Mouse (Mus musculus) embryonic facial prominence, embryonic 11.5 days (tissue): ENCODE measurements around the gene Pan3. TPM values are rescaled to one million over a fixed set of nuclear protein-coding genes. Genes with fewer than 3 reads are reported as not detected.

ENCODE experiments used
- ATAC-seq: fragments of 200-750 bp; cut with Nextera tagmentation; replicated peaks from 2 replicates; pipeline ENCODE4 v1.8.0; 2017; ENCODE audit warnings: low read depth; ENCODE audit not compliant: insufficient number of reproducible peaks, low FRiP score, low TSS enrichment
- DNase-seq: peaks from one replicate; pipeline ENCODE4 v3.0.0-alpha.2; 2015; ENCODE audit warnings: low spot score
- H3K27ac ChIP-seq: fragments of 300-500 bp; sonication (generic); replicated peaks from 2 replicates; pipeline ENCODE4 v1.5.1; 2014; ENCODE audit warnings: mild to moderate bottlenecking, low read depth, low read length, control low read depth
- H3K27me3 ChIP-seq: fragments of 300-500 bp; sonication (generic); 2 replicates; pipeline ENCODE4 v1.6.1; 2014; ENCODE audit warnings: mild to moderate bottlenecking, low read length, moderate library complexity, mixed read lengths; ENCODE audit not compliant: control insufficient read depth, insufficient read depth
- H3K36me3 ChIP-seq: fragments of 300-500 bp; sonication (generic); replicated peaks from 2 replicates; pipeline ENCODE4 v1.6.1; 2014; ENCODE audit warnings: low read depth, mild to moderate bottlenecking, low read length, moderate library complexity, mixed read lengths; ENCODE audit not compliant: control insufficient read depth, insufficient read depth
- H3K4me1 ChIP-seq: fragments of 300-500 bp; sonication (generic); 2 replicates; pipeline ENCODE4 v1.6.1; 2014; ENCODE audit warnings: low read length, mixed read lengths; ENCODE audit not compliant: control insufficient read depth, insufficient read depth
- H3K4me2 ChIP-seq: fragments of 300-500 bp; sonication (generic); 2 replicates; pipeline ENCODE4 v1.6.1; 2014; ENCODE audit warnings: low read depth, mild to moderate bottlenecking, control low read depth, low read length, moderate library complexity
- H3K4me3 ChIP-seq: fragments of 300-500 bp; sonication (generic); 2 replicates; pipeline ENCODE4 v1.5.1; 2014; ENCODE audit warnings: low read depth, low read length, control low read depth
- H3K9ac ChIP-seq: fragments of 300-500 bp; sonication (generic); replicated peaks from 2 replicates; pipeline ENCODE4 v1.6.1; 2014; ENCODE audit warnings: mild to moderate bottlenecking, control low read depth, low read length
- H3K9me3 ChIP-seq: fragments of 300-500 bp; sonication (generic); replicated peaks from 2 replicates; pipeline ENCODE4 v1.6.1; 2016; ENCODE audit warnings: mild to moderate bottlenecking, low read length, inconsistent platforms, mixed read lengths; ENCODE audit not compliant: control insufficient read depth
- WGBS: fragments of 180-500 bp; shearing (Covaris S2); extraction: QIAGEN DNeasy Blood & Tissue Kit; methylation state at CpG from one replicate; pipeline ENCODE4 v1.1.7; 2014; 5-methylcytosine and 5-hydroxymethylcytosine counted together
- polyA plus RNA-seq: library from polyadenylated mRNA; unstranded; fragments of >200 nt; fragmentation: Nextera tagmentation; extraction: Ambion mirVana; gene quantifications from 2 replicates; pipeline ENCODE4 v1.2.1, GENCODE M21; 2014

The Pan3 gene
- polyA plus RNA-seq, 1 experiment from 2014 or later = 41.2 TPM

DNA sequence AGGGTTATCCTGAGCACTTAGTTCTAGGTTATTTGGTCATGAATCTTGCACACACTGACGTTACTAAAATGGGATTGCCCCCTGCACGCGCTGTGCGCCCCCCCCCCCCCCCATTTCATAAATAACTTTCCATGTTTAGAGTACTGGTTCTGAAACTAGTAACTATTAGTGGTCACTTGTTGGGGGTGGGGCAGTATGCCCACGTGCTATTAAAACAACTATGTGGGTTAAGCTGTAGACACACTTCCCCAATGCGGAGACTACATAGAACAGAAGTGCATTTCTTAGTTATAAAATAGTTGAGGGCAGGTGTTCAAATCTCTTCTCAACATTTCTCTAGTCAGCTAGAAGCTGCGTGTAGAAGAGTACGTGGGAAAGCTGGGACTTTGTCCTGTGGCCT lies 63.7 kb downstream of the Pan3 start:
- DNase-seq (no peak), ATAC-seq (no peak)
- Histone ChIP-seq H3K36me3 (no peaks in the 10 kb centered on the region), H3K4me3 (no peak overlapping the region), H3K9me3 (no peaks in the 10 kb centered on the region), H3K9ac (no peak overlapping the region), H3K4me1 (no peaks in the 10 kb centered on the region), H3K27ac (no peak overlapping the region), H3K27me3 (no peaks in the 10 kb centered on the region), H3K4me2 (no peak overlapping the region)
- WGBS = 92% methylated on average over 8 of the region's 8 CpGs

DNA sequence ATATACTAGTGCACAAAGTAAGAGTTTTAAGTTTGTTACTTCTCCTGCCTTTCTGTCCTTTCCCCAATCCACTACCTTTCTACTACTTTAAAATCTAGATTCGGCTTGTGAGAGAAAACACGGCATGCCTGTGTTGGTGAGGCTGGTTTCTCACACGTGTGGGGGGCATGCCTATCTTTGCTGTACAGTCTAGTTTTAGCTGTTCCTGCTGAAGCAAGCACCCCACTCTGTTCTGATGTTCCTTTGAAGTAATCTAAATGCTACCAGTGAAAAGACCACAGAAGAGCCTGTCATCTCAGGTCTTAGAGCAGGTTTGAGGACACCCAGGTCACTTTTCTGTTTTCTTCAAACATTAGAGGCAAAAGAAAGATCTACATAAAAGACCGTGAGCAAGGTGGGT lies 64.4 kb downstream of the Pan3 start:
- H3K9me3 ChIP-seq = no peaks in the 10 kb centered on the region
- 90% methylated on average over 4 of the region's 4 CpGs for WGBS
- no peak for ATAC-seq

DNA sequence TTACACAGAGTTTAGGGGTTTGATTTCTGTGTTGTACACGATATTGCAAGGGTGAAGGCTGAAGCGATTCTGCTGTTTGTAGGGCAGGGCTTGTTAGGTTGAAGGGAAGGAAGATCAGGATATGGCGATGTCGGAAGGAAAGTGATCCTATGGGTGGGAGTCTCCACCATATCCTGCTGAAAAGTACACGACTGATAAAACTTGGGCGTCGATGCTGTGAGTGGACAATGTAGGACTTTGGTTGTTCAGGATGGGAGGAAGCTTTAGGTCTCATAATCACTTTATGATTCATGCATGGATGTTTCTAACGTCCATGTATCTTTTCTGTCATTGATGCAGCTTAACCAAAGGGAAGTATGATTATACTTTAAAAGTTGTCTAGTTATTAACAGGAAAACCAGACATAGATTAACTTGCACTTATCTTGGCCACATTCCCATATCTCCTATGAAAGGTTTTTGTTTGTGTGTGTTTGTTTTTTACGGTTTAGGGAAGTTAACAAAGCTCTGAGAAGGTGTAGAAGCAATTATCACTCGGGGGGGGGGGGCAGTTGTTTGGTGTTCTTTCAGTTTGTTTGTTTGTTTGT lies 64.9 kb downstream of the Pan3 start:
- Histone ChIP-seq H3K36me3 (no peaks in the 10 kb centered on the region), H3K9me3 (no peaks in the 10 kb centered on the region), H3K9ac (no peak overlapping the region), H3K4me1 (no peaks in the 10 kb centered on the region), H3K27me3 (no peaks in the 10 kb centered on the region), H3K27ac (no peak overlapping the region), H3K4me2 (no peak overlapping the region), H3K4me3 (no peak overlapping the region)
- no peak for ATAC-seq
- DNase-seq = no peak
- 93% methylated on average over 10 of the region's 10 CpGs for WGBS

More for the DNA sequence above, 64.4 kb downstream of the Pan3 start:
- Histone ChIP-seq H3K36me3 (no peaks in the 10 kb centered on the region), H3K4me1 (no peaks in the 10 kb centered on the region), H3K9ac (no peak overlapping the region), H3K27ac (no peak overlapping the region), H3K4me3 (no peak overlapping the region), H3K27me3 (no peaks in the 10 kb centered on the region), H3K4me2 (no peak overlapping the region)
- DNase-seq = no peak

DNA sequence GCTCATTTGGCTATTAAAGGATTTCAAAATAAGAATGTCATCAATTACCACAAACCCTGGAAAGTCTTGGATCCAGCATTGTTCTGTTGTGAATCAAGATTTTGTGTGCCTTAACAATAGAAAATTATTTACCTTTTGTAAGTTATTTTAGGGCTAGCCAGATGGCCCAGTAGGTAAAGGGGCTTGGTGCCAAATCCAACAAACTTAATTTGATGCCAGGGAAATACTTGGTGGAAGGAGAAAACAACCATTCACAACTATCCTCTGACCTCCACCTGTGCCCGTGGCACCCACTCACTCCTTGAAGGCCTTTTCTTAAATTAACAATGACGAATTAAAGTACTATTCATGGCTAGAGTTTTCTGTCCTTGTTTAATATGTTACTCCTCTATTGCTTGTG lies 66.0 kb downstream of the Pan3 start:
- Histone ChIP-seq H3K4me1 (no peaks in the 10 kb centered on the region), H3K9me3 (no peaks in the 10 kb centered on the region), H3K4me3 (no peak overlapping the region), H3K36me3 (no peaks in the 10 kb centered on the region), H3K4me2 (no peak overlapping the region), H3K27me3 (no peaks in the 10 kb centered on the region), H3K9ac (no peak overlapping the region), H3K27ac (no peak overlapping the region)
- ATAC-seq (no peak), DNase-seq (no peak)
- 94% methylated on average over 2 of the region's 2 CpGs for WGBS

DNA sequence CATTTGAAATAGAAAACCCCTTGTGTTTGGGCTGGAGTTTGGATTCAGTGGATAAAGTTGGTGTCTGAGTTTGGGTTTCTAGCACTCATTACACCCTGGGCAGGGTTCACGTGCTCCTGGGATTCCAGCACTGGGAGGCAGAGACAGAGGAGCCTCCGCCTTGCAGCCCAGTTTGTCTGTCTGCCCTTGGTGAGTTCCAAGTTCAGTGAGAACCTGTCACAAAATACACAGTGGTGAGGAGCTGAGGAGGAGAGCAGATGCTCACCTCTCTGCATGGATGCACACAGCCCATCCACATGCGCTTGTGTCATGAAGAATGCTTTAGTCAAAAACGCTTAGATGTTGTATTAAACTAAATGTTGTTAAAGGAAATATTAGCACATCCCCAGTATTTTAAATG lies 67.0 kb downstream of the Pan3 start:
- Histone ChIP-seq H3K4me2 (no peak overlapping the region), H3K4me1 (no peaks in the 10 kb centered on the region), H3K27me3 (no peaks in the 10 kb centered on the region), H3K9ac (no peak overlapping the region), H3K4me3 (no peak overlapping the region), H3K27ac (no peak overlapping the region), H3K36me3 (no peaks in the 10 kb centered on the region), H3K9me3 (no peaks in the 10 kb centered on the region)
- ATAC-seq = no peak
- WGBS = 86% methylated on average over 4 of the region's 4 CpGs
- no peak for DNase-seq

DNA sequence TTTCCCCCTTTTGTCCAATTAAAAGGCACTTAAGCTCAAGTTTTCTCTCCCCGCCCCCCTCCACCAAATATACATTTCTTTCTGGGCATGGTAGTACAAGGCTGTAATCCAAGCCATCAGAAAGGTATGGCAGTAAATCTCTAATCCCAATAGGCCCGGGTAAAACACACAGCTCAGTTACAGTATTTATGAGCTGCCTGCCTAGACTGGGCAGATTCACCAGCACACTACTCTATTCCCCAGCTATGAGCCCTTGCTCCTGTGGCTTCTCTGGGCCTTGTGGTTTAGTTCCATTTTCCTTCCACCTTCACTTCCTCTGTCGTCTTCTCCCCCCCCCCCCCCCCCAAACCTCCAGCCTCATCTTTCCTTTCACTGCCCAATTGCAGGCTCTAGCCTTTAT lies 67.8 kb downstream of the Pan3 start:
- ATAC-seq = no peak
- Histone ChIP-seq H3K36me3 (no peaks in the 10 kb centered on the region), H3K4me2 (no peak overlapping the region), H3K27ac (no peak overlapping the region), H3K4me1 (no peaks in the 10 kb centered on the region), H3K9ac (no peak overlapping the region), H3K4me3 (no peak overlapping the region), H3K9me3 (no peaks in the 10 kb centered on the region), H3K27me3 (no peaks in the 10 kb centered on the region)
- no peak for DNase-seq
- WGBS = 67% methylated on average over 3 of the region's 3 CpGs

DNA sequence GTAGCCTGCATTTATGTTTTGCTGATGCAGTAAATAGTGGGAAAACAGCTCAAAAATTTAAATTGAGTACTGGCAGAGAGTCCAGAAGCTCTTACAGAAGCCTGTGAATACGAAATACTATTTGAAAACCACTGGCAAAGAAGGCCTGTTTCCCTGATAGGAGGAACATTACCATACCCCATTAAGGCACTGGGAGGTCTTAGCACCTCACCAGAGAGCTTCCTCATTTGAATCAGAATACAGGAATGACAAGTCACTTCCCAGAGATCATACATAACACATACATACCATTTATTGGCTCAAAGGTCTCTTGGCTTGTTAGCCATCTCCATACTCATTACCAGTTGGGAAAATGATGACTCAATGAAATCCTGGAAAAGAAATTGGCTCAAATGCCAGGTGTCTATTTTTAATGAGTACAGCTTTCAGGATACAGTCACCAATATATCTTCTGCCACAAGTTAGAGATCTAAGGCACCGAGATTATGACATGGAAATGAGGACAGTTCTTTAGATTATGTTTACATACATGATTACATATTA lies 71.6 kb downstream of the Pan3 start:
- no peak overlapping the region for H3K27ac ChIP-seq
- ATAC-seq (no peak), DNase-seq (no peak)
- no peaks in the 10 kb centered on the region for H3K4me1 ChIP-seq
- H3K4me3 ChIP-seq = no peak overlapping the region
- H3K4me2 ChIP-seq = no peak overlapping the region
- no peak overlapping the region for H3K9ac ChIP-seq
- WGBS = 92% methylated on average over 2 of the region's 2 CpGs
- H3K9me3 ChIP-seq = no peaks in the 10 kb centered on the region
- H3K36me3 ChIP-seq = no peaks in the 10 kb centered on the region
- no peaks in the 10 kb centered on the region for H3K27me3 ChIP-seq

DNA sequence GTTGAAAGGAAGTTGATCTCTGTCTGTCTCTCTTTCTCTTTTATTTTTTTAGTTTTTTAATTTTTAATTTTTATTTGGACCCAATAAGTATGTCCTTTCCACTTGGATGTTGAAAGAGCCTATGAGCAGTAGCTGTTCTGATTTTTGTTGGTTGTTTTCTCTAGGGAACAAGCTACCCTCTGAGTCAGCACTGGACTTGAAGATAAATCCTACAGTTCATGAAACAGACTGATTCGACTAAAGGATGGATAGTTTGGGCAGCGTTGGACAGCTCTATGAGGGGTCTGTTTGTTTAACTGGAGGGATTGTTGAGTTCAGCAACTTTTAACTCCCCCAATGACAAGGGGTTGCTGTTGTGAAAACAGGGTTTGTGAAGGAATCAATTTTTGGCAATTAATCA lies 73.0 kb downstream of the Pan3 start:
- Histone ChIP-seq H3K27ac (no peak overlapping the region), H3K9me3 (no peaks in the 10 kb centered on the region), H3K4me2 (no peak overlapping the region), H3K27me3 (no peaks in the 10 kb centered on the region), H3K4me3 (no peak overlapping the region), H3K36me3 (no peaks in the 10 kb centered on the region), H3K9ac (no peak overlapping the region), H3K4me1 (no peaks in the 10 kb centered on the region)
- ATAC-seq (no peak), DNase-seq (no peak)
- WGBS = 77% methylated on average over 2 of the region's 2 CpGs
